Mouse (Mus musculus): ENCODE data around the gene Kcnab2. TPM values are rescaled to one million over a fixed set of nuclear protein-coding genes. Genes with fewer than 3 reads are reported as not detected.
A peak's percentile ranks its signal among the peaks of the same experiment; 100 is the strongest.

Gene Kcnab2
- total RNA-seq, 2 experiments from 2014 or later = 233 to 258 TPM

DNA sequence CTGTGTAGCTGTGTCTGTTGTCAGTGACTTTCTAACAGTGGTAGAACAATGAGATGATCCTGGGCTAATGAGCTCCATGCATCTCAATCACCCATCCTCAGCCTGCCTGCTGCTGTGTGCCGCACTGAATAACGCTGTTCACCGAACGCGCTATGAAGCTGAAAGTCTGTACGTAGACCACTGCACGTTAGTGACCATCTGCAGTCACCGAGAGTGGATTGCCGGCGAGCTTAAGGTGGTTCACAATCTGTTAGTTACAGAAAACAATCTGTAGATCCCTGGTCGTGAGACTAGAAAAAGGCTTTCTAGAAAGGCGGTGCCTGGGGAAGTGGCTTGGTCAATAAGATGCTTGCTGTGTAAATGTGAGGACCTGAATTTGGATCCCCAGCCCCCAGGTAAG is 23.5 kb downstream of the Kcnab2 start:
- DNase-seq (ENCODE audit: low spot score in 2 of 2) = no peak

DNA sequence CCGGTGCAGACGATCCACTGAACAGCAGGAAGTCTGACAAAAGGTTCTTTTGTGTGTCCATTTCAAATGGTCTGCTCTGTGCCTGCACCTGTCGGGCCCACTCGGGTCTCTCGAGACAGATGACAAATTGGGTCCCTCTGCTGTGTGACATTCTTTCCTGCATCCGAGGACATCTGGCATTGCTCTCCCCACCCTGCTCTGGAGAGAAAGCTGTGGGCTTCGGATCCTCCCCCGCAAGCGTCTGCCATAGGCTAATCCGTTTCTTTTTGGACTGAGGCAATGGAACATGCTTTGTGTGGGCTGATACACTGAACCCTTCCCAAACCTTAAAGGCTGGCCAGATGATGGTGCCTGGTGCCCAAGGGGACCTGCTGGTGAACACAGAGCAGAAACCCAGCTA is 24.6 kb downstream of the Kcnab2 start:
- DNase-seq (ENCODE audit: low spot score in 2 of 2) = peak; percentile 68 to 74

DNA sequence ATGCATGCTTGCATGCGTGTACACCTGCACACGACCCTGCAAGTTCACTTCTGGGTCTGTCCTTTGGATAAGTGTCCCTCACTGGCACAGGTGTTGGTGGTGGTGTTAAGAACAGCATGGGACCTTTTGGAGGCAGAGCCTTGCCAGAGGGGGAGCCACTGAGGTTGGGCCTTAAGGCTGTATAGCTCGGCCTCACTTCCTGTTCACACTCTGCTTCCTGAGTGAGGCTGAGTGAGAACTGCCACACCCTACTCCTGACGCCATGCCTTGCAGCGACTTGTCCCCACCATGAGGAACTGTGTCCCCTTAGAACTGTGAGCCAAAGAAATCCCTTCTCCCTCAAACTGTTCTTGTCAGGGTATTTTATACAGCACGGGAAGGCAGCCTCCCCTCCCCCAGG is 26.3 kb downstream of the Kcnab2 start:
- no peak for DNase-seq (ENCODE audit: low spot score in 2 of 2)

DNA sequence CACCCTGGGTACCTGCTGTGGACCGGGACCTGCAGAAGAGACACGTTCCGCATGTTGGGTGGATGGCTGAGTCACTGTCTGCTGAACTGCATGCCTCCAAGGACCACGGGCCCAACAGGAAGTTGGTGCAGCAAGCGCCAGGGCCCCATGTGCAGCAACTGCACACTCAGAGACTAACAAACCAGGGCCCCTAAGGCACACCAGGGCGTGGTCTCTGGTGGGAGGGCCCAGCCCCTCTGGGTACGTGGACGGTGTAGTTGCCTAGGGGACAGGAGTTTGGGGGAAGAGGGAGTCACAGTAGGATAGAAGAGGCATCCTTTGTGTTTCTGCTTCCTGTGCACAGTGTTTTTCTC is 29.0 kb downstream of the Kcnab2 start:
- DNase-seq (ENCODE audit: low spot score in 2 of 2) = no peak

DNA sequence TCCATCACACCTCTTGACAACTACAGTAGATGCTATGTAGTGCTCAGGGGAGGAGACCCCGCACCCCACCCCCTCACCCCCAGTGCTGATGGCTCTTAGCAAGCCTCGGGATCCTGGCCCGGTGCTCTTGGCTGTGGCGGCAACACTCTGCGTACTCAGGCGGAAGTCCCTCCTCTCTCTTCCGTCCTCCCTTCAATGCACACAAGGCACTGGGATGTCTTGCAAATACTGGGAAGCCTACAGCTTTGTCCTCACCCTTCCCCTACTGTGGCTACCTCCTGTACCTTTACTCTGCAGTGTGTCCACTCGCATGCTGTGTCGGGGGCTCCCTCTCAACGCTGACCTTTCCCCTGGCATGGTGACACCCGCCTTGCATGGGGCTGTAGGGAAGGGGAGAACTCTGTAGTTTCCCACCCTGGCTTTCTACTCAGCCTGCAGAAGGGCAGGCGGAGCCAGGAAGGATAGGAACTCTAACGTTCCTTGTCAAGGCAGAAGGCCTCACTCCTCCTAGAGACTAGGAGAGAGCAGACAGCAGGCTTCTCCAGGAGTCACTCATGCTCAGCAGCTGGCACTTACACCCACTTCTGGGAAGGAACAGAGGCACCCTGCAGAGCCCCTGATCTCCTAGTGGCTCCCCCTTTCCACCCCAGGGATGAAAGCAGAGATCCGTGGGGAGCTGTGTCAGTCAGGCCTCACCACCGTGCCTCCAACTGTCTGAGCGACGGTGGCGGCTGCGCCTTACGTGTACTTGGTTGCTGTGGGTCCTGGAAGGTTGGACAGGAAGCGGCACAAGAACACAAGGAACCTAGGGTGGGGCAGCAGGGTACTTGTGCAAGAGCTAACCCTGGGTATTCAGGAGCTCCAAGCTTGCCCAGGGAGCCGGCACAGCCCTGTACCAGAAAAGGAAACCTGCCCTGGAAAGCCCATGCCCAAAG is 29.7 kb downstream of the Kcnab2 start:
- peak in 1 of 2 experiments; percentile 43 for DNase-seq (ENCODE audit: low spot score in 2 of 2)

DNA sequence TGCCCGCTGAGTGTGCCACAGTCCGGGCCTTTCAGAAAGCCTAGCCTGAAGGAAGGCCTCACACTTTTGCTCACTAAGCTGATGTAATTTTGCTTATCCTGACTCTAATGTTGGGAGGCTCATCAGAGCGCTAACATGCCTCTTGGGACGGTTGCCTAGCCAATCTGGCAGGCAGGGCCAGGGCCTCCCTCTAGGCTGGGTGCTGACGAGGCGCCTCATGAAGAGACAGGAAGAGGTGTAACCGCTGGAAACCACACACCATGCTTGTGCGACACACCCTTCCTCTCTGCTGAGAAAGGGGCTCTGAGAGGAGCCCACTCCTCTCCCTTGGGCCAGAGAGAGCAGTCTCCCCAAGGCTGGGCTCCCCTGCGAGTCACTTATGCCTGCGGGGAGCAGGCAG is 31.5 kb downstream of the Kcnab2 start:
- DNase-seq (ENCODE audit: low spot score in 2 of 2) = no peak

DNA sequence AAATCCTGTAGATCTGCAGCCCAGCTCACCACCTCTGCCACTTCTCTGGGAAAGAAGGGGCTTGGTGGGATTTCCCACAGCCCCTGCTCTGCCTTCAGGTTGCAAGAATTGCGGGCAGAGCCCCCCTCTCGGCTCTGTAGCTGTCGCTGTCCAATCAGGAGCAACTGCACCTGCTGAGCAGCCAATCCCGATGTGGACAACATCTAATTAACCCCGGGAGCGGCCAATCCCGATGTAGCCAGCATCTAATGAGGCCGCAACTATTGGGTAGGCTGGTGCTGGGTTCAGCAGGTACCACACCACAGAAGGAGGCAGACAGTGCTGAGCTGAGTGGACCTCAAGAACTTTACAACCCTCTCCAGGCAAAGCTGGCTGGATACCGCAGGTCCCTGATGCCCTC is 36.1 kb downstream of the Kcnab2 start:
- no peak for DNase-seq (ENCODE audit: low spot score in 2 of 2)

DNA sequence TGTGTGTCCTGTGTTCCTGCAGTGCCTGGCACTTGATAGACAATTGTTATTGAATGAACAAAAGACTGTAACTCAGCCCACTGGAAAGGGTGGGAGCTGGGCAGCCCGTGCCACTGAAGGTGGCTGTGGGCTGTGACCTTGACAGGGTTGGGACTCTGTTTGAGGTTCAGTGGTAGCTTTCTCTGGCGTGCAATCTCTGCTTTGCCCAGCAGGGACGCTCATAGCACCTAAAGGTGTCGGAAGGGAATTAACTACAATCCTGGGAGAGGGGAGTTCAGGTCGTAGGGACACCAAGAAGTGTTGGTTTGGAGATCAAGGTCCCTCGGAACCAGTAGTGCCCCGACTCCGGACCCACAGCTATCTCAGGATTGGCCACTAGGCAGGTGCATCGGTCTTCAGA is 36.8 kb downstream of the Kcnab2 start:
- DNase-seq (ENCODE audit: low spot score in 2 of 2) = peak in 1 of 2 experiments; percentile 55

DNA sequence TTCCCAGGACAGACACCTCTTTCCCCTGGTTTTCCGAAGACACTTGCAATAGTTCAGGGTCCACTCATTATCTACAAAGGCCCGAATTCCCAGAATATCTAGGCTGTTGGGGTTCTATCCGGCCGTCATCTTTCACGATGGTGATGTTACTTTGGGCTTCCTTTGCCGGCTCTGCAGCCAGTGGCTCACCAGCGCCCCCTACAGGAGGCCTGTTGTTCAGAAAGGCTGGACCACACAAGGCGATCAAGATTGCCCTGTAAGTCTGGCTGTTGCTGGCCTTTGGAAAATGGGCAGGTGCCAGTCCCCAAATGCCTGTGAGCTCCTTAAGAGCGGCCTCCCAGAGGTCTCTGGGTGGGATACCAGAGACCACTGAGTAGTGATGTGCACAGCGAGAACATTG is 42.4 kb downstream of the Kcnab2 start:
- DNase-seq (ENCODE audit: low spot score in 2 of 2) = peak; percentile 85 to 90

DNA sequence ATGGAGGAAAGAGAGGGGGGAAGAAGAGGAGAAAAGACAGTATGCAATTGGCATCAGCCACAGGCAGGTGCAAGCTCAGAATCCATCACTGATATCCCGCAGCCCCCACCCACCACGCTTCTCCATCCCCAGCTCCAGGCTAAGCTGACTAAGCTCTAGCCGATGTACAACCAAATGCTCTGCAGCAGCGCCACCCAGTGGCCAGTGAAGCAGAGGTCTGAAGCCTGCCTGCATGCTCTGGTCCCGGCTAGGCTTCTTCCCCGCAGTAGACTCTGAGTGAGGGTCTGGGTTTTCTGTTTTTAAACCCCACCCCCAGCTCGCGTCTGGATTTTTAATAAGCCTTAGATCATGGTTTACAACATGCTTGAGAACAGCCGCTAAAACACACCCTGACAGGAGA is 42.8 kb downstream of the Kcnab2 start:
- DNase-seq (ENCODE audit: low spot score in 2 of 2) = peak; percentile 97 to 98

DNA sequence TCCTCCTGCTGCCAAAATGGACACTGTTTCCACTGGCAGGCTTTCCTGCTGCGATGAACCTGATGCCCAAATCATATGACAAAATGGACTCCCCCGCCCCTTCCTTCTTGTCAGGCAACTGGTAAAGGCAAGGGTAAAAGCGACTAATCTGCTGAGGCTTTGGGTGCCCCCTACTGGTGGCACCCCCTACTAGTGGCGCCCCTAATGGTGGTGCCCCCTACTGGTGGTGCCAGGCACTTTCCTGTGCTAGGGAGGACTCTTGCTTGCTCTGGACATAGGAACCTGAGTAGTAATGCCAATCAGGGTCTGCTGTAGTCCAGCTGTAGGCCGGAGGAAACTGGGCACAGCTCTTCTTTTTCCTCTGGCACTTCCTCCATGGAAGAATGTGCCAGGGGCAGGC is 45.4 kb downstream of the Kcnab2 start:
- DNase-seq (ENCODE audit: low spot score in 2 of 2) = peak; percentile 64 to 71

DNA sequence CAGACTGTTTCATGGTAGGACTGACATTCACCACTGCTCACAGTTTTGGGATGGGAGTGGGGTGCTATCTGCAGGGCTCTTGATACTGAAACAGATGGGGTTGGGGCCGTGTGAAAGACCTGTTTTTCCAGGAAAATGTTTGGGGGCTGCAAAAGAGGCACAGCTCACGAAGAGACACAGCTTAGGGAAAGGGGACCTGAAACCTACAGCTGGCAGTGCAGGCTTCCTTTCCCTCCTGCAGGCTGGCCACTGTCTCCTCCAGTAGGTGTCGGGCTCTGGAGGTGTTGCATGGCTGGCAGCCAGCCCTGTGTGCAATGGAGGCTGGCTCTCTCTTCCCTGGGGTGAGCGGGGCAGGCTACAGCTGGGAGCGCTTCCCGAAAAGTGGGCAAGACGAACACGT is 49.4 kb downstream of the Kcnab2 start:
- no peak for DNase-seq (ENCODE audit: low spot score in 2 of 2)

DNA sequence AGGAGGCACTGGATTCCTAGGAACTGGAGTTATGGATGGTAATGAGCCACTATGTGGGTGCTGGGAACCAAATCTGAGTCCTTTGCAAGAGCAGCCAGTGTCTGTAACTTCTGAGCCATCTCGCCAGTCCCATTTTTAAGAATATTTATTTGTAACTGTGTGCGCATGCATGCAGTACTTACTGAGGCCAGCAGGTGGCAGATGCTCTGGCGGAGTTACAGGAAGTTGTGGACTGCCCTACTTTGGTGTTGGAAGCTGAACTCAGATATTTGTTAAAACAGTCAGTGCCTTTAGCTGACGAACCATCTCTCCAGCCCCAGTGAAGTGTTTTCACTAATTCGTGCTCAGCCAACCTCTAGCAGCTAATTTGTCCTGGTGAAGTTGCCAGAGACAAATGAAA is 52.7 kb downstream of the Kcnab2 start:
- peak in 1 of 2 experiments; percentile 51 for DNase-seq (ENCODE audit: low spot score in 2 of 2)

DNA sequence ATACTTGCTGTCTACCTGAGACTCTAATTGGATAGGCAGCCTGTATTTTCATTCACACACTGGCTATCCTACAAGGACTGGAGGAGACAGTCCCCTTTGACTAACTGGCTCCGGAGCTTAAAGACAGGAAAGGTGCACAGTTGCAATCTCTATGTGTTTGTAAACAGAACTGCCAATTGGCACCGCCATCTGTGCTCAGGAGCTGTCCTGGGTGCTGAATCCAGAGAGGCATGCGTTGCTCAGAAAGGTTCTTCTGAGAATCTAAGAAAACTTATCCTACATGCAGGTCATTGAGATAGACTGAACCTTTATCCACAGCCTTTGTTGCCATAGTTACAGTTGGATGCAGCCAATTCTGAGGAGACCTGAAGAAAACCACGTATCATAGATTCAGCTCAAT is 53.3 kb downstream of the Kcnab2 start:
- no peak for DNase-seq (ENCODE audit: low spot score in 2 of 2)

DNA sequence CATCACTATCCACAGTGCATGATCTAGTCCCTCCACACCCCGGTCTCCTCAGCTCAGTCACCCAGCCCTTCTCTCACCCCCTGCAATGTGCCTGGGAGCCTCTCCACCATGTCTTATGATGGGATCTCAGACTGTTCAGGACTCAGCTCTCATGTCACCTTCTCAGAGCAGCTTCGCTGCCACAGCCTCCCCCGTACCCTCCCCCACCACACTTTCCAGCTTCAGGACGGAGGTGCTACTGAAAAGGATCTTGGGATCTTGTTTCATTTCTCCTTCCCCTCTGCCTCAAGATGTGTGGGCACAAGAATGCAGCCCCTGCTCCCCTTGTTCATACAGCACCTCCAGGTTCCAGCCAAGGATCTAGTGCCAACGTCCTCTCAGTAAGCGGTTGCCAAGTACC is 54.1 kb downstream of the Kcnab2 start:
- no peak for DNase-seq (ENCODE audit: low spot score in 2 of 2)

DNA sequence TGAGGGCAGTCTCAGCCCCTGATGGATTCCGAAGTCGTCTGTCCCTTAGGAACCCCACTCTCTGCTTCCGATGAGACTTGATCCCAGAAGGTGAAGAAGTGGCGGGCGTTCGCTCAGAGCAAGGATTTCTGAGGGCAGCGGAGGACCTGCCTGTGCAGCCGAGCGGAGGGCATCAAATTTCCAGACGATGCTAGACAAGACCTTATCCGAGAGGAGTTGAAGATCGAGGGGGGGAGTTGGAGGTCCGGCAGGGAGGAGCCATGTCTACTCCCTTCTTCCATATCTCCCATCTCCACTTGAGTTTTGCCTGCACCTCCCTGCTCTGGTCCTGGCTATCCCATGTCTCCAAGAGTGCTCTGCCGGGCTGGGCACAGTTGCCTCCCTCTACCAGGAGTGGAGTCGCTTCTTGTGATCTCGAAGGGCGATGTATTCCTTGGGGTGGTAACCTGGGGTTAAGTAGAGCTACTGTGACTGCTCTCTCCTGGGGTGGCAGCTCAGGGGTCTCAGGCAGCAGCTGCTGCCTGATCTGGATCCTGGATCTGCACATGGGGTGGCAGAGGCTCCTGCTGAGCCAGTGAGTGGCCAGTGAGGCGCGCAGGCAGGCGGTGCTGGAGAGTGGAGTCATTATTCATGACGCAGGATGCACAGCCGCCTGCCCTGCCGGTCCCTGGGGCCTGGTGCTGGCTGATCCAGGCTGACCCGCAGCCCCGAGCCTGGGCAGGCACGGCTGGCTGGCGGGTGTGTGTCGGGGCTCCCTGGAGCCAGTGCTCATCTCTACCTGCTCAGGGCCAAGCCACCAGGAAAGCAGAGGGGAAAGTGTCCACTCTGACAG is 59.2 kb downstream of the Kcnab2 start:
- no peak for DNase-seq (ENCODE audit: low spot score in 2 of 2)

DNA sequence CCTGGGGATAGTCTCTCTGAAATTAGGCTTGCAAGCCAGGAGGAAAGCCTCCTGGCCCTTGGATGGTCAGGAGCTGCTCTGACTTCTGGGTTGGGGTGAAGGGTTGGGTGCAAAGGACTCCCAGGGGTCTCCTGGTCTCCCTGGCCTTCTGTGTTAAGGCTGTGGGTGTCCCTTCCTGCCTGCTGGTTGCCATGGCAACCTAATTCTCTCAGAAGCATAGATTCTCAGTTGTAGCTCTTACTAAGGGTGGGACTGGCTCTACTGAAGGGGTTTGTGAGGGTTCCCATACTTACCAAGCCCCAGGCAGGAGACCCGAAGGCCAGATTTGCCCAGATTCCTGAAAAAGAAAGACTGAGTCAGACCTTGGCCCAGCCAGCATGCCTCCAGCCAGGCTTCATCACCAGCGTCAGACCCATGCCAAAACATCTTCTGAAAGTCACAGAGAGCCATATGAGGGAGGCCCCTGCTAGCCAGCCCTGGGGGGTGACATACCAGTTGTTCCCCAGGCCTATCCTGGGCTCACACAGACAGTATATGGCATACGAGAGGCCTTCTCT is 65.1 kb downstream of the Kcnab2 start:
- DNase-seq (ENCODE audit: low spot score in 2 of 2) = no peak

DNA sequence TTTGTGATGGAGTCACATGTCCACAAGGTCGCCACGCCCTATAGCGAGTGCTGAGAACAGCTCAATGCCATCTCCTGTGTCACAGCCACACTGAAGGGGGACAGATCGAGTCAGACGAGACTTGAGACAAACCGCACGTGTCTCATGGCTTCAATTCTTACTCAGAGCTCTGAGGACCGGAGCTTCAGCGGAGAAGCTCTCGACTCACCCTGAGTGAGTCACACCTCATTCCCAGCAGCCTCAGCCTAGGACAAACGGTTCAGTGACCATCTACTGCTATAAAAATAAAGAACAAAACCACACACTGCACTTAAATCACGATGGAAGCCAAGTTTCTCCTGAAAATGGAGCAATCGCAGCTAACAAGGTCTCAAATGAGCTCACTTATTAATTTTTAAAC is 66.7 kb downstream of the Kcnab2 start:
- no peak for DNase-seq (ENCODE audit: low spot score in 2 of 2)

DNA sequence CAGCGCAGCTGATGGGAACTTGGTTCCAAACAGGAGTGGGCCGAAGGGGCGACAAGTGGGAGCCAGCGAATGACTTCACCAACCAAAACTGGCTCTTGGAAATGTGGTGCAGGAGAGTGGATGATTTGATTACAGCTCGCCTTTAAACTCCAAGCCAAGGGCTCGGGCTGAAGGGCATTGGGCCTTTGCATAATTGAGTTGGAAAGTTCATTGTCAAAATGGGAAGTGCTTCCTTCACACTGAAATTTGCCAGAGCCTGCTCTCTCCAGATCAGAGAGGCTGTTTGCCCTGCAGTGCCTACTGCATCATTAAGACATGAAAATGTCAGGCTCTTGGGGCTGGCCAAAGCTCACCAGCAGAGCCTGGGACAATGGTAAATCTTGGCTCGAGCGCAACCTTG is 71.1 kb downstream of the Kcnab2 start:
- DNase-seq (ENCODE audit: low spot score in 2 of 2) = no peak

DNA sequence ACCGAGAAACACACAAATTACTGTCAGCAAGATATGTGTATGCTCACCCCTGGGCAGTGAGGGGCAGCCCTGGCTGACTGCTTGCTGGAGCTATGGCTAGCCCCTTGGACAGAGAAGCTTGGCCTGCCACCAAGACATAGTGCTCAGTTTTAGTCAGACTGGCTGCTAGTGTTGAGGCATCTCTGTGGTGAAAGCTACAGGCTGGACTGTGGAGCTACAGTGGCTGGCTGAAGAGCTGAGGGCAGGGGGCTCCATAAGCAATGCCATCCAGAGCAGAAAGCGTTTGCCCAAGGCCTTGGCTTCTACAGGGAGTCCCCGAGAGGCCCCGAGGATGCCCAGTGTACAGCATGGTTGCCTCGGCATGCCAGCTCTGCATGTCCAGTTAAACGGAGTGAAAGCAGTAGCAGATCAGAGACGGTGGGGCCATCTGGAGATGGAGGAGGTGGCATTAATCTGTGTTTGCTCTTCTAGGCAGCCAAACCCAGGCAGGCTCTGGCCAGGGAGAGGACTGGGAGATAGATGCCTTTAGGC is 71.9 kb downstream of the Kcnab2 start:
- peak in 1 of 2 experiments; percentile 50 for DNase-seq (ENCODE audit: low spot score in 2 of 2)

DNA sequence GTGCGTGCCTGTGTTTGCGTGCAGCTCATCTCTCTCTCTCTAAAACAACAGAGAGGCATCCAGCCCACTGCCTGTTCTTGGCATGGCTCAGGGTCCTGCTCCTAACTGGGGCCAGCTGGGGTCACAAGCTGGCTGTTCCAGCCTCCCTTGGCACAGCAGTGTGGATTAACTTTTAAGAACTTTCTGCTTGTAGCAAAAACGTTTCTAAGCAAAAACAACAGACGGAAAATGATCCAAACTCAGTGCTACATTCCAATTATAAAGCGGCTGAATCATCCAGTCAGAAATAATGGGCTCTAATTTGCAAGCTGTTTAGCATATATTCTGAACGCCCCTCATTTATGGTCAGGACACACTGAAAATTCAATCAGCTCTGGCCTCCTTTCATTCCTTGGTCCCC is 72.5 kb downstream of the Kcnab2 start:
- DNase-seq (ENCODE audit: low spot score in 2 of 2) = no peak

DNA sequence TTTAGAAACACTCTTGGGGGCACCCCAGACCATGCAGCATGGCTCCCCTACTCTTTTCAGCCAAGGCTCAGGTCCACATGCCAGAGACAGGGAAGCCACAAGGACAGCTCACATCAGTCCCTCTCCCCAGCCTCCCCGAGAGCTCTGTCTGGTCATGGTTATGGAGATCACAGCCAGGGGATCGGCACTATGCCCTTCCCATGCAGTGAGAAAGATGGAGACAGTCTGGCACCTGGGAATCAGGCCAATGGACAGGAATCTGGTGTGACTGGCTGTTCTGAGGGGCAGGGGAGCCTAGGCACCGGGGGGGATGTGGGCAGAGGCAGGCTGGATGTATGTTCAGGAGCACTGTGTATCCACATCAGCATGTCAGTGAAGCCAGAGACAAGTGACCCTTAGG is 78.7 kb downstream of the Kcnab2 start:
- no peak for DNase-seq (ENCODE audit: low spot score in 2 of 2)
